Mouse (Mus musculus) bone marrow macrophage, adult 2 months (primary cell): ENCODE results near the gene Diablo. TPM values are rescaled to one million over a fixed set of nuclear protein-coding genes. Genes with fewer than 3 reads are reported as not detected.

Source experiments
- H3K27ac ChIP-seq: 2 replicates; pipeline ENCODE4 v1.5.1; 2012; ENCODE audit warnings: low read depth, low read length; ENCODE audit not compliant: insufficient read depth
- H3K4me1 ChIP-seq: 2 replicates; pipeline ENCODE4 v1.6.1; 2012; ENCODE audit warnings: low read length; ENCODE audit not compliant: control insufficient read depth, insufficient read depth
- H3K4me3 ChIP-seq: 2 replicates; pipeline ENCODE4 v1.5.1; 2012; ENCODE audit warnings: mild to moderate bottlenecking, low read length, moderate library complexity; ENCODE audit not compliant: insufficient read depth
- CTCF ChIP-seq: IDR thresholded peaks from 2 replicates; pipeline ENCODE4 v1.5.1; 2012; ENCODE audit warnings: low read depth, mild to moderate bottlenecking, low read length, moderate library complexity
- POLR2A ChIP-seq: IDR thresholded peaks from 2 replicates; pipeline ENCODE4 v1.6.1; 2012; ENCODE audit warnings: mild to moderate bottlenecking, low read depth, low read length, borderline replicate concordance
- polyA plus RNA-seq: library from polyadenylated mRNA; stranded (reverse); fragments of >200 nt; gene quantifications from 2 replicates; pipeline ENCODE4 v1.2.4, GENCODE M21; 2012; ENCODE audit not compliant: missing spikeins, insufficient read depth, insufficient read length

Gene Diablo
- 29.3 and 30.5 TPM in 2 replicates for polyA plus RNA-seq

DNA sequence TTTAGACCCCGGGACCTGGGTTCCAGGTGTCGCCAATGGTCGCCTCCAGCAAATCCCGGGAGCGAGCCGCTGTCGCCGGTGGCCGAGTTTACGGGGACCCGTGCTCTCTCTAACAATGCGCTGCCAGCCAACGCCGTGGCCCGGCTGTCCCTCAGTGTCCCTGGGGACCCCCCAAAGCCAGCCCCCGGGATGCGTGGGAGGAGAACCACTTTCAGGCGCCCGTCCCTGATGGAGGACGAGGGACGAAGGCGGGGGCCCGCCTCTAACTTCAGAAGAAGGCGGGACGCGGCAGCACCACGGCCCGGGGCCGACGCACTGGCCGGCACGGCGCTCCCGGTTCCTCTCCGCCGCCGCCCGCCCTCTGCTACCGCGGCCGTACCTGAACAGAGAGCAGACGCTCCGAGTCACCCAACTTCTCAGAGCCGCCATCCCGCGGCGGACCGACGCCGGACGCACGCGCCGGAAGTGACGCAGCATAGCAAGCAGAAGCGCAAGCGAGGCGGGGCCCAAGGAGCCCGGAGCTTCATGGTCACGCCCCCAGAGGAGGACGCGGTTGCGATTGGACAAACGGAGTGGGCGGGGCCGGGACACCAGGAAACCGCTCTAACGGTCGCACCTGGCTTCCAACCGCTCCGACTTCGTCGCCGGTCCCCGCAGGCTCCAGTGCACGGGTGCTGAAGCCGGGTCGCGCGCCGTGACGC is at the start of gene Diablo:
TSS of gene Diablo (minus strand) at position 485 of the 701 bp plus-strand sequence.
- 0 out of 2 replicates have a peak within 1 kb of the TSS, but pooled peaks have one; percentile 0 for H3K27ac ChIP-seq
- TF ChIP-seq POLR2A (0 out of 2 replicates have a peak, but pooled peaks have one; percentile 12), CTCF (no peak)
- peak within 1 kb of the TSS; percentile 84 for H3K4me3 ChIP-seq
- H3K4me1 ChIP-seq: peaks cover 8% of the 10 kb centered on the region

DNA sequence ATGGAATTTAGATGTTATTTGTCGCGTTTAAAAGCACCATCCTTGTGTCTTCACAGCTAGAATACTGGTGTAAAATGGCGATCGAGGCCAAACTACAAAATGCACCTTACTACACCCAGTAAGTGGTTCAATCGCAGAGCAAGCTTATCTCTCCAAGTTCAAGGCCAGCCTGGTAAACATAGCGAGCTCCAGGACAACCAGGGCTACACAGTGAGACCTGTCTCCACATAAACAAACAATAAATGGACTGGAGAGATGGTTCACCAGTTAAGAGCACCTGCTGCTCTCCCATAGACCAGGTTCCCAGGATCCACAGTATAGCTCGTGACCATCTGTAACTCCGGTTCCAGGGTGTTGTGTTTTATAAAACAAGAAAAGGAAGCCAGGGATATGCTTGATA is 49.4 kb upstream of the Diablo start:
- TF ChIP-seq CTCF: no peak
- no peak for TF ChIP-seq POLR2A
- Histone ChIP-seq H3K4me1 (peaks cover 21% of the 10 kb centered on the region), H3K27ac (no peak overlapping the region), H3K4me3 (no peak overlapping the region)

DNA sequence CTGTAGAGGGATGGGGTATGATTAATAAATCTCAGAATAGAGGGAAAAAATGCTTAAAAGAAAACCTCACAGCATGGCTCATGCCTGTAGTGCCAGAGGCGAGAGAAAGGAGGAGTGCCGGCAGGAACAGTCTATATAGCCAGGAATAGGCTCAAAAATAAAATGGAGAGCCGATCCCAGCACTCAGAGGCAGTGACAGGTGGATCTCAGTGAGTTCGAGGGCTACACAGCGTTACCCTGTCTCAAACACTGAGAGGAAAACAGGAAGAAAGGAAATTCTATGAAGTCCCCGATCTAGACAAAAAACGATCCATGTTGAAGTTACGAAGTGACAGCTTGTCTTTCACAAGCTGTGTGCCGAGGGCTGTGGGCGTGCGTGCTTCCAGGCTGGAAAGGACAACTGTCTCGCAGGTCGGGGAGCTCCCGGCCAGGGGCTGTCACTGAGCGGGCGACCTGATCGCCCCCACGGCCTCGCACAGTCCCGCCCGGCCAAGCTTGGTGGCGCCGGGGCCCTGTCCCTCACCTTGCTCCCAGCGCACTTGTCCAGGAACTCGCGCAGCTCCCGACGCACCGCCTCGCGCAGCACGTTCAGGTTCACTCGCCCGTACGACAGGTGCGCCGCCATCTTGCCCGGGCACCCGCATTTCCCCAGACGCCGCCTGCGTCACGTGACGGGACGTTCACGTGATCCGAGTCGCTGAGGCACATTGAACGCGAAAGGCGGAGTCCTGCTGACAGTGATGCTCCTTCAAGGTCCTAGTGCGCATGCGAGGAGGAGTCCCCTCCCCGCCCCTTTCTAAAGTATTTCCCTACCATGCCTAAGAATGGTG is 48.6 kb upstream of the Diablo start, which contains the start of gene Vps33a:
TSS of gene Vps33a (minus strand) at position 682 of the 830 bp plus-strand sequence.
- peak within 1 kb of the TSS; percentile 85 for H3K27ac ChIP-seq
- TF ChIP-seq CTCF (no peak), POLR2A (peak; percentile 67; the same call in 1 of the 2 replicates)
- H3K4me3 ChIP-seq: peak within 1 kb of the TSS; percentile 78
- H3K4me1 ChIP-seq: peaks cover 26% of the 10 kb centered on the region

DNA sequence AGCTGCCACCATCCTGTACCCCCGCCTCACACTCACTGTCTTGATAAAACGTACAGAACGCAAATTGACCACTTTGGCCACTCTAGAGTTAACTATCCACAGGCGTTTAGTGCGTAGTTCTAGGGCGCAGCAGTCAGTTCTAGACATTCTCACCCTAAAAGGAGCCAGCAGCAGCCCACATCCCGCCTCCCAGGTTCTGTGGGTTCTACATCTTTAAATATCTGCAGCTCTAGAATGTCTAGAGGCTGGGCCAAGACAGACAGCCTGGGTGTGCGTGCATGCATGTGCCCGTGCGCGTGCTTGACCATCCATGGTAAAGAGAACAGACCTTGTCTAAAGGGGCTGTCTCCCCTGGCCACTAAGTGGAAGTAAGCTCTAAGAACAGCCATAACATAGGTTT is 37.2 kb upstream of the Diablo start:
- Histone ChIP-seq H3K4me1 (peaks cover 13% of the 10 kb centered on the region), H3K4me3 (no peak overlapping the region), H3K27ac (no peak overlapping the region)
- no peak for TF ChIP-seq POLR2A
- TF ChIP-seq CTCF: no peak

DNA sequence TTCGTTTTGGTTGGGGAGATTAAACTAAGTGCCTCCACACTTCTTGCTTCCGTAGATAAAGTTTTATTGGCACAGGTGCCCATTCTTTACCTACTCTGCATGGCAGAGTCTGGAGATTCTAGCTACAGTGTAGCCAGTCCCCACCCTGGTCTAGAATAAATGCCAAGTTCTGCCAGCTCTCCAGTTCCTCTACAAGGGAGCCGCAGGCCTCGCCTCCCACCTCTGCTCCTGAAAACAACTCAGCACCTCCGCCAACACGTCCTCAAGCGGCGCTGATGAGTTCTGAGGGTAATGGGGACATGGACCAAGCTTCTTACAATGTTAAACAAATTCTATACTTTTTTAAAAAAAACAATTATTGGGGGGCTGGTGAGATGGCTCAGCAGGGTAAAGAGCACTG is 35.6 kb upstream of the Diablo start:
- no peak overlapping the region for H3K4me3 ChIP-seq
- no peak overlapping the region for H3K27ac ChIP-seq
- H3K4me1 ChIP-seq: peaks cover 13% of the 10 kb centered on the region
- TF ChIP-seq CTCF: no peak
- TF ChIP-seq POLR2A: no peak

DNA sequence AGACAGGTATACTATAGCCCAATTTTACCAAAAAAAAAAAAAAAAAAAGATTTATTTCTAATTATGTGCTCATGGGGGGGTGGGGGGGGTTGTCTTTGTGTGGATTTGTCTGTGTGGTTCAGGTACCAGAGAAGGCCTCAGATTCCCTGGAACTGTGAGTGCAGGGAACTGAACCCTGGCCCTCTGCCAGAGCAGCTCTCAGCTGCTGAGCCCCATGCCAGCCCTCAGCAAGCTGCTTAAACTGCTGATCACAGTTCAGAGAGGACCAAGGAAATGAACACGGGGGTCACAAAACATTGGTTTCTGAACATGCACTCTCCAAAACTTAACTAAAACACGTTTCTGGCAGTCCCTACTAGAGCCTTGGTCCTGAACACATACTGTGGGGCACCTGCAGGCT is 32.5 kb upstream of the Diablo start:
- Histone ChIP-seq H3K27ac (peak overlapping the region; percentile 51), H3K4me3 (no peak overlapping the region), H3K4me1 (peaks cover 13% of the 10 kb centered on the region)
- TF ChIP-seq CTCF: no peak
- no peak for TF ChIP-seq POLR2A

DNA sequence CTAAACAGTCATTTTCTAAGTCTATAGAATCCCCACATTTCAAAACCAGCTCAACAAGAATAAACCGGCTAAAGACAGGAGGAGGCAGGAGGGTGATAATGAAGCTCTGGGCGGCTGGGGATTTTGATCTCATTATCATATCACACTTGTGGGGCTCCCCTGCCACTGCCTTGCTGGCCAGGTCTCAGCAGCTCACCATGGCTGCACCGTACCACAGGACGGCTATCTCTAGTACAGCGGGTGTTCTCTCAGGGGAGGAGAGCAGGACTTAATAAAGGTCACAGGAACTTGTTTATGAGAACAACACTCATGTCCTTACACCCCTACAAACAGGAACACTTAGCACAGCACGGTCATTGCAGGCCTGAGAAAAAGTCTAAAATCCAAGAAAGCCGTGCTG is 31.7 kb upstream of the Diablo start:
- Histone ChIP-seq H3K4me1 (peaks cover 13% of the 10 kb centered on the region), H3K27ac (no peak overlapping the region), H3K4me3 (no peak overlapping the region)
- TF ChIP-seq CTCF (no peak), POLR2A (no peak)

DNA sequence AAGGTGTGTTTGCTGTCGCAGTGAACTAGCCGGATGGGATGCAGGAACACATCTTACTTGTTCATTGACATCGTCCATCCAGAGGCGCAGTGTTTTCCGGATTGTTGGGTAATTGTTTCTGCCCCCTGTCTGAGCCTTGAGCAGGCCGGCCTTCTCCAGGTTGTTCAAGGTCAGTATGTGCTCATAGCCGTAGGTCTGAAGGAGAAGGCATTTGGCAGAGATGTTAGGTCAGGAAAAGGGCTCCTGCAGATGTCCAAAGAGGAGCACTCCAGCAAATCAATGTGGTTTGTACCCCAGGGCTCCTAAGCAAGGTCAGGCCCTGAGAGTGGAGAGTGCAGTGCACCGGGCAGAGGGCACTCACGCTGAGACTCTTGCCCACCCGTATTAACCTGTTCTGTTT is 9.8 kb upstream of the Diablo start:
- TF ChIP-seq POLR2A: no peak
- TF ChIP-seq CTCF: no peak
- H3K4me1 ChIP-seq: no peaks in the 10 kb centered on the region
- no peak overlapping the region for H3K4me3 ChIP-seq
- H3K27ac ChIP-seq: no peak overlapping the region

DNA sequence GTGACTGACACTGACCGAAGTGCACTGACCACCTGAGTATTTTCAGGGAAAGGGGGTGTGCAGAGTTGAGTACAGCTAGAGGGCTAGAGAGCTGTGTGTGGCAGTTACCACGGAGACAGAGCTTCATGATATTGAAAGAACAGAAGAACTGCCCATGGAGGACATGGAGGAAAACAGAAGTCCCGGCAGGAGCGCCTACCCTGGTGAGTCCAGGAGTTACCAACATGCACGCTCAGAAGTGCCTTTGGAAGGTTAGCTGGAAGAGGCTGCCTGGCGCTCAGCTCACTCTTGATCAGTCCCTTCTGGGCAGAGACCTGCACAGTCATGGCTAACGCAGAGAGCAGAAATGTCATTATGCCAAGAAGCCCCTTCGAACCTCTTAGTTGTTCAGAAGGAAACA is 6.1 kb upstream of the Diablo start:
- no peak for TF ChIP-seq CTCF
- no peak for TF ChIP-seq POLR2A
- Histone ChIP-seq H3K4me3 (no peak overlapping the region), H3K4me1 (no peaks in the 10 kb centered on the region), H3K27ac (no peak overlapping the region)

DNA sequence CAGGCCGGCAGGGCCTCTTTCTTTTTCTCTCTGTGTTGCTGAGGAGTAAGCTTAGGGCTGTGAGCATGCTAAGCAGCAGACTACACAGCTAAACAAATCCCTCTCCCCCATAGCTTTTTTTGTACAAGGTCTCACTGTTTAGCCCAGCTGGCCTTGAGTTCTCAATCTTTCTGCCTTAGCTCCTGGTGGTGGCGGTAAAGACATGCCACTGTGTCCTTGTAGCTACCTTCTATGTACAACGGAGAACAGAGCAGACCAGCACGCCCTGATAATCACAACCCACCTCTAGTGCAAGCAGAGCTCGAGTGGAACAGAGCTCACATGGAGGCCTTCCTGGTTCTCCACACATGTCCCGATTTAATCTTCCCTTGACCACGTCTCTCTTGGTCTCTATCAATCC is 4.7 kb upstream of the Diablo start:
- no peak for TF ChIP-seq CTCF
- Histone ChIP-seq H3K27ac (no peak overlapping the region), H3K4me1 (no peaks in the 10 kb centered on the region), H3K4me3 (no peak overlapping the region)
